Mouse (Mus musculus): Measurements from ENCODE around the gene Tacr2. TPM values are rescaled to one million over a fixed set of nuclear protein-coding genes. Genes with fewer than 3 reads are reported as not detected.

Tacr2 gene
- polyA plus RNA-seq (2012; rRNA removed) (0.03 TPM in 1 of 2 replicates, not detected in the other), polyA plus RNA-seq (2014; fragmentation: Nextera tagmentation; extraction: Ambion mirVana) (not detected in 2 replicates)

- no peak within 1 kb of the TSS for H3K4me3 ChIP-seq (replicated peaks; ENCODE audit: low read length)
- 53% methylated on average over 12 of the region's 12 CpGs for WGBS
- no peak within 1 kb of the TSS for H3K27ac ChIP-seq (replicated peaks; ENCODE audit: low read depth, low read length)
- H3K9me3 ChIP-seq (ENCODE audit: control insufficient read depth, low read length), result no peaks in the 10 kb centered on the region
- no peaks in the 10 kb centered on the region for H3K4me1 ChIP-seq (ENCODE audit: control insufficient read depth, insufficient read depth, low read length)
- no peak within 1 kb of the TSS for H3K9ac ChIP-seq (ENCODE audit: low read depth, low read length, severe bottlenecking)
- H3K27me3 ChIP-seq (ENCODE audit: control insufficient read depth, insufficient read depth, low read length), result no peaks in the 10 kb centered on the region
- DNase-seq (ENCODE audit: low spot score) (no peak), ATAC-seq (ENCODE audit: low FRiP score, low read depth) (no peak)
- TF ChIP-seq POLR2A (IDR thresholded peaks at IDR 0.05; ENCODE audit: borderline replicate concordance, extremely low read depth, insufficient read depth, insufficient read length), result no peak
- H3K36me3 ChIP-seq (ENCODE audit: control insufficient read depth, insufficient read depth, low read length), result no peaks in the 10 kb centered on the region
- H3K4me2 ChIP-seq (replicated peaks; ENCODE audit: low read depth, low read length, severe bottlenecking), result no peak within 1 kb of the TSS
Measured at GRCm38 (mm10) chr10:62252000-62252488, at the start of gene Tacr2. Tacr2 (plus strand) TSS chr10:62252438.

GRCm38 (mm10) chr10:62202574-62202973 is 49.7 kb upstream of the Tacr2 start:
- ATAC-seq (ENCODE audit: low FRiP score, low read depth) (no peak), DNase-seq (ENCODE audit: low spot score) (no peak)
- TF ChIP-seq POLR2A (IDR thresholded peaks at IDR 0.05; ENCODE audit: borderline replicate concordance, extremely low read depth, insufficient read depth, insufficient read length), result no peak
- WGBS, result 80% methylated on average over 6 of the region's 6 CpGs
- H3K9ac ChIP-seq (ENCODE audit: low read depth, low read length, severe bottlenecking), result no peak overlapping the region
- no peaks in the 10 kb centered on the region for H3K4me1 ChIP-seq (ENCODE audit: control insufficient read depth, insufficient read depth, low read length)
- H3K27ac ChIP-seq (replicated peaks; ENCODE audit: low read depth, low read length), result no peak overlapping the region
- H3K4me2 ChIP-seq (replicated peaks; ENCODE audit: low read depth, low read length, severe bottlenecking), result no peak overlapping the region
- no peaks in the 10 kb centered on the region for H3K9me3 ChIP-seq (ENCODE audit: control insufficient read depth, low read length)
- H3K4me3 ChIP-seq (replicated peaks; ENCODE audit: low read length), result no peak overlapping the region
- H3K27me3 ChIP-seq (ENCODE audit: control insufficient read depth, insufficient read depth, low read length), result no peaks in the 10 kb centered on the region
- H3K36me3 ChIP-seq (ENCODE audit: control insufficient read depth, insufficient read depth, low read length), result no peaks in the 10 kb centered on the region

DNA sequence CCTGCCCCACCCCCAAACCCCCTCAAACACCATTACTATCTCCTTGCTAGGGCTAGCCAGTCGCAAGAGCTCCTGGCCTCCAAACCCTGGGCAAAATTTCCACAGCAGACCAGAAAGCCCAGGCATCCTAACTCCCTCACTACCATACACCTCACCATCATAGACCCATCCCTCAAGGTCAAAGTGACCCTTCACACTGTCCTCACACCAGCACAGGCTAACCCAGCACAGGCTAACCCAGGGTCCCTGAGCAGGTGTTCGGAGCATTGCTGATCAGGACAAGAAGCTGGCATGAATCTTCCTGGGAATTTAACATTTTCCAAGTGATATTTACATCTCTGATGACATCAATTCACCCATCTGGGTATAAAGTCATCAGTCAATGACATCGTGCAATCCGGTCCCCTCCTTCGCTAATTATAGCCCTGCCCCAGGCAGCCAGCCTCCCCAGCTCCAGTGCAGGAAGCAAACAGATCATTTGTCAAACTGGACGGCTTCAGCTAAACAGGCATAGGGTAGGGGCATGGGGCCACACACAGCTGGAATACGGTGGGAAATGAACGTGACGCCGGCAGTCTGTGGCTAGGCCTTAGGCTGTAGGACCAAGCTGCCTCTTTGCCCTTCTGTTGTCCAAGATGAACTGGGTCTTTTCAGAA is 43.9 kb upstream of the Tacr2 start:
- Histone ChIP-seq H3K9ac (ENCODE audit: low read depth, low read length, severe bottlenecking) (no peak overlapping the region), H3K4me2 (replicated peaks; ENCODE audit: low read depth, low read length, severe bottlenecking) (no peak overlapping the region), H3K27me3 (ENCODE audit: control insufficient read depth, insufficient read depth, low read length) (no peaks in the 10 kb centered on the region), H3K9me3 (ENCODE audit: control insufficient read depth, low read length) (no peaks in the 10 kb centered on the region), H3K4me3 (replicated peaks; ENCODE audit: low read length) (no peak overlapping the region), H3K27ac (replicated peaks; ENCODE audit: low read depth, low read length) (no peak overlapping the region), H3K4me1 (ENCODE audit: control insufficient read depth, insufficient read depth, low read length) (peaks cover 4% of the 10 kb centered on the region; the same call in 1 of the 2 replicates), H3K36me3 (ENCODE audit: control insufficient read depth, insufficient read depth, low read length) (no peaks in the 10 kb centered on the region)
- DNase-seq (ENCODE audit: low spot score) (no peak), ATAC-seq (ENCODE audit: low FRiP score, low read depth) (no peak)
- no peak for TF ChIP-seq POLR2A (IDR thresholded peaks at IDR 0.05; ENCODE audit: borderline replicate concordance, extremely low read depth, insufficient read depth, insufficient read length)
- WGBS, result 38% methylated on average over 10 of the region's 10 CpGs

- H3K4me1 ChIP-seq (ENCODE audit: control insufficient read depth, insufficient read depth, low read length), result peaks cover 4% of the 10 kb centered on the region; the same call in 1 of the 2 replicates
- ATAC-seq (ENCODE audit: low FRiP score, low read depth), result no peak
Measured at GRCm38 (mm10) chr10:62211310-62211709, 40.9 kb upstream of the Tacr2 start.

GRCm38 (mm10) chr10:62215169-62215616 is 37.0 kb upstream of the Tacr2 start:
- ATAC-seq (ENCODE audit: low FRiP score, low read depth), result no peak
- 43% methylated on average over 5 of the region's 5 CpGs for WGBS
- peaks cover 2% of the 10 kb centered on the region; the same call in 1 of the 2 replicates for H3K4me1 ChIP-seq (ENCODE audit: control insufficient read depth, insufficient read depth, low read length)
- H3K4me3 ChIP-seq (replicated peaks; ENCODE audit: low read length), result no peak overlapping the region
- no peaks in the 10 kb centered on the region for H3K27me3 ChIP-seq (ENCODE audit: control insufficient read depth, insufficient read depth, low read length)
- H3K27ac ChIP-seq (replicated peaks; ENCODE audit: low read depth, low read length), result no peak overlapping the region
- no peaks in the 10 kb centered on the region for H3K9me3 ChIP-seq (ENCODE audit: control insufficient read depth, low read length)
- no peak for TF ChIP-seq POLR2A (IDR thresholded peaks at IDR 0.05; ENCODE audit: borderline replicate concordance, extremely low read depth, insufficient read depth, insufficient read length)
- no peaks in the 10 kb centered on the region for H3K36me3 ChIP-seq (ENCODE audit: control insufficient read depth, insufficient read depth, low read length)
- H3K9ac ChIP-seq (ENCODE audit: low read depth, low read length, severe bottlenecking), result no peak overlapping the region
- no peak for DNase-seq (ENCODE audit: low spot score)
- H3K4me2 ChIP-seq (replicated peaks; ENCODE audit: low read depth, low read length, severe bottlenecking), result no peak overlapping the region

More at GRCm38 (mm10) chr10:62211310-62211709, 40.9 kb upstream of the Tacr2 start:
- Histone ChIP-seq H3K36me3 (ENCODE audit: control insufficient read depth, insufficient read depth, low read length) (no peaks in the 10 kb centered on the region), H3K27ac (replicated peaks; ENCODE audit: low read depth, low read length) (no peak overlapping the region), H3K4me2 (replicated peaks; ENCODE audit: low read depth, low read length, severe bottlenecking) (no peak overlapping the region), H3K9ac (ENCODE audit: low read depth, low read length, severe bottlenecking) (no peak overlapping the region), H3K9me3 (ENCODE audit: control insufficient read depth, low read length) (no peaks in the 10 kb centered on the region), H3K4me3 (replicated peaks; ENCODE audit: low read length) (no peak overlapping the region), H3K27me3 (ENCODE audit: control insufficient read depth, insufficient read depth, low read length) (no peaks in the 10 kb centered on the region)
- DNase-seq (ENCODE audit: low spot score), result no peak
- 63% methylated on average over 6 of the region's 6 CpGs for WGBS
- TF ChIP-seq POLR2A (IDR thresholded peaks at IDR 0.05; ENCODE audit: borderline replicate concordance, extremely low read depth, insufficient read depth, insufficient read length), result no peak
